Mouse (Mus musculus): ENCODE measurements around the gene Myom3. TPM values are rescaled to one million over a fixed set of nuclear protein-coding genes. Genes with fewer than 3 reads are reported as not detected.

The Myom3 gene
- polyA plus RNA-seq, 1 experiment from 2014 or later = 0.59 TPM

DNA sequence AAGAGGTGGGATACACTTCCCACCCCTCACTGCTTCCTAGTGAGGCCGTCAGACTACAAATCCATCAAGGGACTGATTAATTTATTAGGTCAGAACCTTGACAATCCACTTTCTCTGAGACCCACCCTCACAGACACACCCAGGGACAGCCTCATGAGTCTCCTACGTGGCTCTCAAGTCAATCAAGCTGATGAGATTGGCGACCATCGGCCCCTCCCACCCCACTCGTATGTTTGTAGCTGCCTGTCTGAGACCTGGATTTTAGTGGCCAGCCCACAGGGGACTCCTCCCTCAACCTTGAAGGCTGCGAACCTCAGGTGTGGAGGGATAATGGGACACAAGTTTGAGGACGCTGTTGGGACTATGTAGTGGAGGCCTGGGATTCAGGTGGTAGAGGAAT lies 20.4 kb upstream of the Myom3 start:
- H3K27ac ChIP-seq (replicated peaks) = no peak overlapping the region
- ATAC-seq (ENCODE audit: low FRiP score, low TSS enrichment) (no peak; the same call in 1 of the 2 replicates), DNase-seq (ENCODE audit: low spot score) (no peak)
- no peaks in the 10 kb centered on the region for H3K36me3 ChIP-seq (ENCODE audit: control insufficient read depth, insufficient read depth, low read length)
- H3K4me2 ChIP-seq (replicated peaks; ENCODE audit: low read depth) = no peak overlapping the region
- H3K4me3 ChIP-seq (ENCODE audit: low read depth, low read length) = no peak overlapping the region
- H3K9me3 ChIP-seq (ENCODE audit: control insufficient read depth, low read length) = no peaks in the 10 kb centered on the region
- no peaks in the 10 kb centered on the region for H3K4me1 ChIP-seq (replicated peaks; ENCODE audit: control insufficient read depth, insufficient read depth)
- no peaks in the 10 kb centered on the region for H3K27me3 ChIP-seq (ENCODE audit: control insufficient read depth, insufficient read depth, low read length)
- H3K9ac ChIP-seq (ENCODE audit: low read length) = no peak overlapping the region
- 42% methylated on average over 7 of the region's 7 CpGs for WGBS
- no peak for TF ChIP-seq EP300 (optimal IDR thresholded peaks at IDR 0.05)
- TF ChIP-seq CTCF (IDR thresholded peaks at IDR 0.05; ENCODE audit: low read depth) = no peak

DNA sequence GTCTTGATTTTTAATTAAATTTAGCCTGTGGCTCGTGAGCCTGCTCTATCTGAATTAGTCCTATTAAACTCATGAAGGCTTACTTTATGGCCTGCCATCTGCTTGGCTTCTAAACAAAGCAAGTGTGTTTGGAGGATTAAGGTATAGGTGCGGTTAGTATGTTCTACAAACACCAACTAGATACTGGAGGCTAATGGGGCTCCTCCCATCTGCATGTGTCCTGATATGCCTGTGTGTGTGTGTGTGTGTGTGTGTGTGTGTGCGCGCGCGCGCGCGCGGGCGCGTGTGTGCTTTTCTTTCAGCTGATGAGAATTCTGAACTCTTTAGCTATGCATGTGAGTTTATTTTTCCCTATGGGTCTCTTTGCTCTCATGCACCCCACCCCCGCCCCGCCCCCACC lies 19.8 kb upstream of the Myom3 start:
- Histone ChIP-seq H3K4me3 (ENCODE audit: low read depth, low read length) (no peak overlapping the region), H3K36me3 (ENCODE audit: control insufficient read depth, insufficient read depth, low read length) (no peaks in the 10 kb centered on the region), H3K4me2 (replicated peaks; ENCODE audit: low read depth) (no peak overlapping the region), H3K9me3 (ENCODE audit: control insufficient read depth, low read length) (no peaks in the 10 kb centered on the region), H3K9ac (ENCODE audit: low read length) (no peak overlapping the region), H3K27ac (replicated peaks) (no peak overlapping the region), H3K27me3 (ENCODE audit: control insufficient read depth, insufficient read depth, low read length) (no peaks in the 10 kb centered on the region), H3K4me1 (replicated peaks; ENCODE audit: control insufficient read depth, insufficient read depth) (no peaks in the 10 kb centered on the region)
- ATAC-seq (ENCODE audit: low FRiP score, low TSS enrichment) (no peak), DNase-seq (ENCODE audit: low spot score) (peak; percentile 60)
- TF ChIP-seq EP300 (optimal IDR thresholded peaks at IDR 0.05) (no peak), CTCF (IDR thresholded peaks at IDR 0.05; ENCODE audit: low read depth) (no peak)
- 58% methylated on average over 14 of the region's 14 CpGs for WGBS

DNA sequence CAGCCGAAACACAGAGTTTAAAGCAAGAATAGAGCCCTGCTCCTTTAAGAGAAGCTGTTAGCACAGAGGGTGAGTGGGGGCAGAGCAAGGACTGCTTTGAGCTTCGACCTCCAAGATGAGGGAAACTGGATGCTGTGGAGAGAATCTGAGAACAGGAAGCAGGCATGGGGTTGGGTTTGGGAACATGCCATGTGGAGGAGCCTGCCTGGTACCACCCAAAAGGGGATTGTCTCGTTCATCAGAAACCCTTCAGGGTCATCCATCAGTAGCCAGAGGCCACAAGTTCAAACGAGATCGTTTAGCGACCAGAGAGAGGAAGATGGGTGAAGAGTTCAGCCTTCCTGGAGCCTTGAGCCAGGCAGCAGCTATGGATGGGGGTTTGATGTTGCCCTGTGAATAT lies 16.0 kb upstream of the Myom3 start:
- 22% methylated on average over 6 of the region's 6 CpGs for WGBS
- no peak overlapping the region for H3K4me2 ChIP-seq (replicated peaks; ENCODE audit: low read depth)
- H3K9me3 ChIP-seq (ENCODE audit: control insufficient read depth, low read length) = no peaks in the 10 kb centered on the region
- H3K9ac ChIP-seq (ENCODE audit: low read length) = no peak overlapping the region
- H3K27ac ChIP-seq (replicated peaks) = no peak overlapping the region
- ATAC-seq (ENCODE audit: low FRiP score, low TSS enrichment) = no peak
- no peaks in the 10 kb centered on the region for H3K36me3 ChIP-seq (ENCODE audit: control insufficient read depth, insufficient read depth, low read length)
- no peak for DNase-seq (ENCODE audit: low spot score)
- H3K4me1 ChIP-seq (replicated peaks; ENCODE audit: control insufficient read depth, insufficient read depth) = no peaks in the 10 kb centered on the region
- TF ChIP-seq EP300 (optimal IDR thresholded peaks at IDR 0.05) = no peak
- TF ChIP-seq CTCF (IDR thresholded peaks at IDR 0.05; ENCODE audit: low read depth) = no peak
- no peak overlapping the region for H3K4me3 ChIP-seq (ENCODE audit: low read depth, low read length)
- no peaks in the 10 kb centered on the region for H3K27me3 ChIP-seq (ENCODE audit: control insufficient read depth, insufficient read depth, low read length)

DNA sequence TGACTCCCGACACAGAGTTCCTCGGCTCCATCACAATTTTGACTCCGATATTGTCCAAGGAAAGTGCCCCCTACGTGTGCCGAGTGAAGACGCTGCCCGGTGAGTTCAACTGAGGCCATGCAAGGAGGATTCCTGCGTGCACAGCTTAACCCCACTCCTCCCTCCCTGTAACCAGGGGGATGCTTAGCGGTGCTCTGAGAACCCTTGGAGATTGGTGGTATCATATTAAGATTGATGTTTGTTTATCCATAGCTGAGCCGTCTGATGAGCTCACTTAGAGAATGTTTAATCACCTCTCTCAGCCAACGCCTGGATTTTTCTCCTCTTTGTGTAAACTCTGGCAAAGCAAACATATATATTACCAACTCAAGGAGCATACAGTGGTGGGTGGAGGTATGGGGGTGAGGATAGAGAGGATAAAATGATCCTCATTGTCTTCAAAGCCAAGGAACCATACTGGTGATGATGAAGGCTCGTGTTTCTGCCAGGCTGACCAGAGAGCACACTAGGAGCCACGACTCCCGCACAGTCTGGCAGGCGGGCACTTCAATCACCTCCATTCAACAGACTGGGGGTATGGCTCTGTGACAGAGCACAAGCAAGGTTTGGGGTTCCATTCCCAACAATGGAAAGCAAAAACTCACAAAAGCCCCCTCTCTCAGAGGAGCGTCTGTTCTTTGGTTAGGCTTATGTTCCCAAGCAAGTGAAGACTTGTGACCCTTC lies 14.6 kb upstream of the Myom3 start:
- Histone ChIP-seq H3K4me3 (ENCODE audit: low read depth, low read length) (no peak overlapping the region), H3K4me1 (replicated peaks; ENCODE audit: control insufficient read depth, insufficient read depth) (no peaks in the 10 kb centered on the region), H3K4me2 (replicated peaks; ENCODE audit: low read depth) (0 out of 2 replicates have a peak overlapping the region, but pooled peaks have one; percentile 5), H3K36me3 (ENCODE audit: control insufficient read depth, insufficient read depth, low read length) (no peaks in the 10 kb centered on the region), H3K9me3 (ENCODE audit: control insufficient read depth, low read length) (no peaks in the 10 kb centered on the region), H3K27me3 (ENCODE audit: control insufficient read depth, insufficient read depth, low read length) (no peaks in the 10 kb centered on the region), H3K27ac (replicated peaks) (no peak overlapping the region), H3K9ac (ENCODE audit: low read length) (no peak overlapping the region)
- no peak for DNase-seq (ENCODE audit: low spot score)
- TF ChIP-seq CTCF (IDR thresholded peaks at IDR 0.05; ENCODE audit: low read depth) (no peak), EP300 (optimal IDR thresholded peaks at IDR 0.05) (no peak)
- WGBS = 17% methylated on average over 16 of the region's 16 CpGs
- ATAC-seq (ENCODE audit: low FRiP score, low TSS enrichment) = peak; percentile 51

DNA sequence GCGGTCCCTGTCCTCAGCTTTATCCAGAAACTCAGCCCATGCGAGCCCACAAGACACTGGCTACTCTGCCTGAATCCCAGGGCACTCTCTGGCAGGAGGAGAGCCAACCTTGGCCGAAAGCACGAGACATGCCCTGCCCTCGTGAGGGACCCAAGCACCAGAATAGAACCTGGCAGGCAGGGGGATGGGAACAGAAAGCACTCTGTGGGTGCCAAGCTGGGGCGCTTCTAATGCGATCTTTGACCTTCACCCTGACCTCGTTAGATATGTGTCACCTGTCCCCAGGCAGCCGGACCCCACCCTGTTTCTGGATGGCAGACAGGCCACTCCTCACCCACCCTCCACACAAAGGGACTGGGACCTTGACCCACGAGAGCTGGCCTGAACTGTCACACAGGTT lies 13.9 kb upstream of the Myom3 start:
- 63% methylated on average over 10 of the region's 10 CpGs for WGBS
- DNase-seq (ENCODE audit: low spot score) (no peak), ATAC-seq (ENCODE audit: low FRiP score, low TSS enrichment) (no peak)
- Histone ChIP-seq H3K27ac (replicated peaks) (no peak overlapping the region), H3K36me3 (ENCODE audit: control insufficient read depth, insufficient read depth, low read length) (no peaks in the 10 kb centered on the region), H3K9me3 (ENCODE audit: control insufficient read depth, low read length) (no peaks in the 10 kb centered on the region), H3K4me1 (replicated peaks; ENCODE audit: control insufficient read depth, insufficient read depth) (no peaks in the 10 kb centered on the region), H3K4me2 (replicated peaks; ENCODE audit: low read depth) (no peak overlapping the region), H3K4me3 (ENCODE audit: low read depth, low read length) (no peak overlapping the region), H3K27me3 (ENCODE audit: control insufficient read depth, insufficient read depth, low read length) (no peaks in the 10 kb centered on the region), H3K9ac (ENCODE audit: low read length) (no peak overlapping the region)
- no peak for TF ChIP-seq EP300 (optimal IDR thresholded peaks at IDR 0.05)
- no peak for TF ChIP-seq CTCF (IDR thresholded peaks at IDR 0.05; ENCODE audit: low read depth)

DNA sequence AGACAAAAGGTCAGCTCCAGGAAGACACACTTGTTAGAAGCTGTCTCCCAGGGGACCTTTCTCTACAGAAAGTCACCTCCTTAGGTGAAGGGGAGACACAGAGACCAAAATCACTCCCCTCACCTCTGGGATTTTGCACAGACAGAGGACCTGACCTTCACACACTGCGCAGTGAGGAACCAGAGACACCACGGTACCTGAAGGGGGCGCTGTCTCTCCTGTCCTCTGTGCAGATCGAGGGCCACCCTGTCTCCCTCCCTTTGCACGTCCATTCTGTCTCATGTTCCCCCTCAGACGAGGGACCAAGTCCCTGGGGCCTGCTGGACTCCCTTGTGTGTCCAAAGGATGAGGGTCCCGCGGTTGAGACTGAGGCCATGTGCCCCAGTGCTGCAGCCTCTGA lies 8.6 kb upstream of the Myom3 start:
- Histone ChIP-seq H3K4me3 (ENCODE audit: low read depth, low read length) (no peak overlapping the region), H3K36me3 (ENCODE audit: control insufficient read depth, insufficient read depth, low read length) (no peaks in the 10 kb centered on the region), H3K4me2 (replicated peaks; ENCODE audit: low read depth) (no peak overlapping the region), H3K27ac (replicated peaks) (no peak overlapping the region), H3K4me1 (replicated peaks; ENCODE audit: control insufficient read depth, insufficient read depth) (no peaks in the 10 kb centered on the region), H3K9ac (ENCODE audit: low read length) (no peak overlapping the region), H3K9me3 (ENCODE audit: control insufficient read depth, low read length) (no peaks in the 10 kb centered on the region), H3K27me3 (ENCODE audit: control insufficient read depth, insufficient read depth, low read length) (no peaks in the 10 kb centered on the region)
- 75% methylated on average over 8 of the region's 8 CpGs for WGBS
- no peak for DNase-seq (ENCODE audit: low spot score)
- peak; percentile 8; the same call in 1 of the 2 replicates for ATAC-seq (ENCODE audit: low FRiP score, low TSS enrichment)
- TF ChIP-seq EP300 (optimal IDR thresholded peaks at IDR 0.05) (no peak), CTCF (IDR thresholded peaks at IDR 0.05; ENCODE audit: low read depth) (peak; percentile 33)

All from stomach, postnatal 0 days (tissue).